Mouse (Mus musculus): ENCODE measurements around the gene Elavl2. TPM values are rescaled to one million over a fixed set of nuclear protein-coding genes. Genes with fewer than 3 reads are reported as not detected.

Elavl2 gene
- polyA plus RNA-seq, 1 experiment from 2014 or later: 2.5 TPM

DNA sequence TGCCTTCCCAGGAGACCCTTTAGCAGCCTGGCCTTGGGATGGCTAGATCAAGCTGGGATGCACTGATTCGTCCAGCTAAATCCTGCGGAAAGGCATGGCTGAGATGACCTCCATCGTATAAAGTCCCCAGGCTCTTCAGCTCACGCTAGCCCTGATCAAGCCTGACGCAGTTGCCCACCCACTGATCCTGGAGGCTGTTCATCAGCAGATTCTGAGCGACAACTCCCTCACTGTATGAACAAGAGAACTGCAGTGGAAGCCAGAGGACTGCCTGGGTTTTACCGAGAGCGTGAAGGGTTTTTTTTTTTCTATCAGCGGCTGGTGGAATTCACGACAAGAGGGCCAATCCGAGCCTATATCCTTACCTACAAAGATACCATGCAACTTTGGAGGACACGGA, 35.3 kb downstream of the Elavl2 start:
- H3K9me3 ChIP-seq (replicated peaks; ENCODE audit: control insufficient read depth, low read length): no peaks in the 10 kb centered on the region
- H3K27ac ChIP-seq (ENCODE audit: low read depth, low read length): no peak overlapping the region
- no peaks in the 10 kb centered on the region for H3K4me1 ChIP-seq (ENCODE audit: control insufficient read depth, insufficient read depth, low read length)
- peaks cover 8% of the 10 kb centered on the region for H3K27me3 ChIP-seq (ENCODE audit: control insufficient read depth, insufficient read depth, low read length)
- H3K36me3 ChIP-seq (ENCODE audit: control insufficient read depth, insufficient read depth, low read length): no peaks in the 10 kb centered on the region
- no peak overlapping the region for H3K4me3 ChIP-seq (ENCODE audit: low read depth, low read length)
- no peak overlapping the region for H3K4me2 ChIP-seq
- ATAC-seq (replicated peaks; ENCODE audit: insufficient number of reproducible peaks, low FRiP score, low TSS enrichment): no peak
- WGBS (ENCODE audit: insufficient replicate concordance): 77% methylated on average over 12 of the region's 12 CpGs
- H3K9ac ChIP-seq (ENCODE audit: low read depth, low read length): no peak overlapping the region

DNA sequence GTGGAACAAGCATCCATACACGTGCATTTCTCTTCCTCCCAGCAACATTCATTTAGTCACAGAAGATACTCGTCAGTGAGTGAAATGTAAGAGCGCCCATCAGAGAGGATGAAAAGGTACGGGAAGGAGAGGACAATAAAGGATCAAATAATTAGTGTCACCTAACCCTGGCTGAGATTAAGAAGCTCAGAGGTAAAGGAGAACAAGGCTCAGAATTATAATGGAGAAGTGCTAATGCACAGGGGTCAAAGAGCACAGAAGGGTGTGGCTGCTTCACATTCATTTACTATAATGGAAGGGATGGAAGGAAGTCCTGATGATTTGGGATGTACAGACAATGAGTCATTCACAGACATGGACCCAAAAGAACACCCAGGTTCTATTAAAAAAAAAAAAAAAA, 36.6 kb downstream of the Elavl2 start:
- 84% methylated on average over 4 of the region's 4 CpGs for WGBS (ENCODE audit: insufficient replicate concordance)
- no peak for ATAC-seq (replicated peaks; ENCODE audit: insufficient number of reproducible peaks, low FRiP score, low TSS enrichment)

DNA sequence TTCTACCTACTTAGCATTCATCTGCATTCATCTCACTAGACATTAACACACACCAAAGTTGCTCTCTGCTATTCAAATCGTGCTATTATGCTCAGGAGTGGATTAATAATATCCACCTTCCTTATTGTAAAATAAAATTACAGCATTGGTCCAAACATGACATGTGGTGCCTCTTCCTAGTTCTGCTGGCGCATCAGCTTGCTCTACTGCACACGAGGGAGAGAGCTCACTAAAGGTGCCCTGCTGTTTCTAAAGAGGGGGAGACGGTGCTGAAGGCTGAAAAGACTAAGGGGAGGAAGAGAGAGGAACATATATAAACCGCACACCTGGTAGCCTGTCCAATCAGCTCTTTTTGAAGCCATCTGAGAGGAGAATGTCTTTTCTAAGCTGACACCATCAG, 38.1 kb downstream of the Elavl2 start:
- 68% methylated on average over 5 of the region's 5 CpGs for WGBS (ENCODE audit: insufficient replicate concordance)
- no peaks in the 10 kb centered on the region for H3K4me1 ChIP-seq (ENCODE audit: control insufficient read depth, insufficient read depth, low read length)
- no peaks in the 10 kb centered on the region for H3K27me3 ChIP-seq (ENCODE audit: control insufficient read depth, insufficient read depth, low read length)
- H3K4me2 ChIP-seq: no peak overlapping the region
- no peaks in the 10 kb centered on the region for H3K36me3 ChIP-seq (ENCODE audit: control insufficient read depth, insufficient read depth, low read length)
- no peak overlapping the region for H3K27ac ChIP-seq (ENCODE audit: low read depth, low read length)
- ATAC-seq (replicated peaks; ENCODE audit: insufficient number of reproducible peaks, low FRiP score, low TSS enrichment): no peak
- H3K9ac ChIP-seq (ENCODE audit: low read depth, low read length): no peak overlapping the region
- no peak overlapping the region for H3K4me3 ChIP-seq (ENCODE audit: low read depth, low read length)
- no peaks in the 10 kb centered on the region for H3K9me3 ChIP-seq (replicated peaks; ENCODE audit: control insufficient read depth, low read length)

More for the DNA sequence above, 36.6 kb downstream of the Elavl2 start:
- Histone ChIP-seq H3K4me2 (no peak overlapping the region), H3K4me1 (ENCODE audit: control insufficient read depth, insufficient read depth, low read length) (no peaks in the 10 kb centered on the region), H3K27ac (ENCODE audit: low read depth, low read length) (no peak overlapping the region), H3K9ac (ENCODE audit: low read depth, low read length) (no peak overlapping the region), H3K9me3 (replicated peaks; ENCODE audit: control insufficient read depth, low read length) (no peaks in the 10 kb centered on the region), H3K27me3 (ENCODE audit: control insufficient read depth, insufficient read depth, low read length) (no peaks in the 10 kb centered on the region), H3K4me3 (ENCODE audit: low read depth, low read length) (no peak overlapping the region), H3K36me3 (ENCODE audit: control insufficient read depth, insufficient read depth, low read length) (no peaks in the 10 kb centered on the region)

DNA sequence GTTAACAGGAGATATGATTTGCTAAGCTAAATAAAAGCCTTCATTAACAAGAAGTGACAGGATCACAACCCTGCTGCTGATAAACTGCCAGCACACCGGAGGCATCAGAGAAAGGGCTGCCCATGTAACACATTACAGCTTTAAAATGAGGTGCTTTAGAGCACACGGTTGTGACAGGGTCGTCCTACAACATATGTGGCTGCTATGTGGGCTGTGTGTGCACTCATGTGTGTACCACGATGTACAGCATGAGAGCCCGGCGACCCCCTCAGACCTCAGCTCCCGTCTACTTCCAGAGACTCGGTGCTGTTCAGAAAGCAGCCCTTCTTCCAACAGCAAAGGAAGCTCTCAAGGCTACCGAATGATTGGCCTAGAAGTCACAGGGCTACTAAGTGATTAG, 47.4 kb downstream of the Elavl2 start:
- no peaks in the 10 kb centered on the region for H3K27me3 ChIP-seq (ENCODE audit: control insufficient read depth, insufficient read depth, low read length)
- no peak for ATAC-seq (replicated peaks; ENCODE audit: insufficient number of reproducible peaks, low FRiP score, low TSS enrichment)
- no peaks in the 10 kb centered on the region for H3K36me3 ChIP-seq (ENCODE audit: control insufficient read depth, insufficient read depth, low read length)
- no peak overlapping the region for H3K4me2 ChIP-seq
- H3K4me3 ChIP-seq (ENCODE audit: low read depth, low read length): no peak overlapping the region
- H3K9ac ChIP-seq (ENCODE audit: low read depth, low read length): no peak overlapping the region
- H3K4me1 ChIP-seq (ENCODE audit: control insufficient read depth, insufficient read depth, low read length): no peaks in the 10 kb centered on the region
- no peak overlapping the region for H3K27ac ChIP-seq (ENCODE audit: low read depth, low read length)
- H3K9me3 ChIP-seq (replicated peaks; ENCODE audit: control insufficient read depth, low read length): no peaks in the 10 kb centered on the region
- 64% methylated on average over 9 of the region's 9 CpGs for WGBS (ENCODE audit: insufficient replicate concordance)

DNA sequence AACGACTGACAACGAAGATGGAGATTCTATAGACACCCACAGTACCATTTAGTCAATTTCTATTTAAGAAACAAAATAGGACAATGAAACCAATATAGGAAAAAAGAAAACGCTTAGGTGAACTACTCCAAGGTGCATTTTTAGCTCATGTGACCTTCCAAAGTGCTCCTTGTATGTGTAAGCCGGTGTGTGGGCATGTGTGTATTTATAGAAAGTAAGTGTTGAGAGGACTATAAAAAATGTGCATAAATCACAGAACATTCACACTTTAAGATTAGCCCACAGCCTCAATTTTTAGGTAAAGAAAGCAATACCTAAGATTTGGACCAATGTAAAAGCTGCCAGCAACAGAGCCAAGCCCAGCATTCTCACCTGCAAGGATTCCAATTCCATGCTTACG, 51.0 kb downstream of the Elavl2 start:
- H3K27ac ChIP-seq (ENCODE audit: low read depth, low read length): no peak overlapping the region
- ATAC-seq (replicated peaks; ENCODE audit: insufficient number of reproducible peaks, low FRiP score, low TSS enrichment): no peak
- H3K9me3 ChIP-seq (replicated peaks; ENCODE audit: control insufficient read depth, low read length): no peaks in the 10 kb centered on the region
- WGBS (ENCODE audit: insufficient replicate concordance): 78% methylated on average over 5 of the region's 5 CpGs
- H3K4me1 ChIP-seq (ENCODE audit: control insufficient read depth, insufficient read depth, low read length): no peaks in the 10 kb centered on the region
- no peak overlapping the region for H3K4me3 ChIP-seq (ENCODE audit: low read depth, low read length)
- no peaks in the 10 kb centered on the region for H3K27me3 ChIP-seq (ENCODE audit: control insufficient read depth, insufficient read depth, low read length)
- no peaks in the 10 kb centered on the region for H3K36me3 ChIP-seq (ENCODE audit: control insufficient read depth, insufficient read depth, low read length)
- no peak overlapping the region for H3K4me2 ChIP-seq
- H3K9ac ChIP-seq (ENCODE audit: low read depth, low read length): no peak overlapping the region

DNA sequence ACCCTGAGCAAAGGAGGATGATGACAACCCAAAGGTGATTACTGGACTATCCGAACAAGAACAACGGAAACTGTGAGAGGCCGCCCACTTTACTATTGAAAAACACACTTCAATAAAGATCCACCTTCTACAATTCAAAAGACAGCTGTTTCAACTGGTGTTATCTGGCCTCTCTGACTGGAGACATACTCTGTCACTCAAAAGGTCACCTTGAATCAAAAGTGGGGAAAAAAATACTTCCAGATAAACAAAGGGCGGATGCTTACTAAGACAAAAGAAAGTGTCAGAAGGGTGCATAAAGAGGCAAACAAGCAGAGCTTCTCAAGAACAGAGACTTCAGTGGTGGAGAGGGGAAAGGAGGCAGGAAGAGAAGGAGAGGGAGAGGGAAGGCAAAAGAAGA, 66.4 kb downstream of the Elavl2 start:
- no peak overlapping the region for H3K4me2 ChIP-seq
- H3K9me3 ChIP-seq (replicated peaks; ENCODE audit: control insufficient read depth, low read length): no peaks in the 10 kb centered on the region
- H3K36me3 ChIP-seq (ENCODE audit: control insufficient read depth, insufficient read depth, low read length): no peaks in the 10 kb centered on the region
- 70% methylated on average over 4 of the region's 4 CpGs for whole genome bisulfite sequencing (ENCODE audit: insufficient replicate concordance)
- H3K27ac ChIP-seq (ENCODE audit: low read depth, low read length): no peak overlapping the region
- H3K4me1 ChIP-seq (ENCODE audit: control insufficient read depth, insufficient read depth, low read length): no peaks in the 10 kb centered on the region
- no peak overlapping the region for H3K9ac ChIP-seq (ENCODE audit: low read depth, low read length)
- H3K4me3 ChIP-seq (ENCODE audit: low read depth, low read length): no peak overlapping the region
- no peak for ATAC-seq (replicated peaks; ENCODE audit: insufficient number of reproducible peaks, low FRiP score, low TSS enrichment)
- no peaks in the 10 kb centered on the region for H3K27me3 ChIP-seq (ENCODE audit: control insufficient read depth, insufficient read depth, low read length)

DNA sequence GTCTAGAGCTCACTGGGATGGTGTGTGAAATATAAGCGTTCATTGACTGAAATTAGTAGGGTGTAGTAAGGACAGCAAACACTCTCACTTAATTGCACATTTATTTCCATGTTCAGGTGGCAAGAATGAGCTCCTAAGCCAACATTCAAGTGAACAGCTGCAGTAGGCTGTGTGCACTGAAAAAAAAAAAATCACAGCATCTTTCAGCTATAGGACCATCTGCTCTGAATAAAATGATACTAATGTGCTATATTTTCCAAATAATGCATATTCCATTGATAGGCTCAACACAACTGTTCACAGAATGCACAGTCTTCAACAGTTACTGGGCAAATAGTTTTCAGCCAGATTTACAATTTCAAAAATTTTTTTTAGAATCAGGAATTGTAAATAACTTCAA, 89.8 kb downstream of the Elavl2 start:
- no peak for ATAC-seq (replicated peaks; ENCODE audit: insufficient number of reproducible peaks, low FRiP score, low TSS enrichment)
- H3K27me3 ChIP-seq (ENCODE audit: control insufficient read depth, insufficient read depth, low read length): no peaks in the 10 kb centered on the region
- no peak overlapping the region for H3K4me2 ChIP-seq
- no peak overlapping the region for H3K9ac ChIP-seq (ENCODE audit: low read depth, low read length)
- no peaks in the 10 kb centered on the region for H3K36me3 ChIP-seq (ENCODE audit: control insufficient read depth, insufficient read depth, low read length)
- H3K27ac ChIP-seq (ENCODE audit: low read depth, low read length): no peak overlapping the region
- H3K9me3 ChIP-seq (replicated peaks; ENCODE audit: control insufficient read depth, low read length): no peaks in the 10 kb centered on the region
- WGBS (ENCODE audit: insufficient replicate concordance): 93% methylated on average over 1 of the region's 1 CpGs
- no peak overlapping the region for H3K4me3 ChIP-seq (ENCODE audit: low read depth, low read length)
- no peaks in the 10 kb centered on the region for H3K4me1 ChIP-seq (ENCODE audit: control insufficient read depth, insufficient read depth, low read length)

DNA sequence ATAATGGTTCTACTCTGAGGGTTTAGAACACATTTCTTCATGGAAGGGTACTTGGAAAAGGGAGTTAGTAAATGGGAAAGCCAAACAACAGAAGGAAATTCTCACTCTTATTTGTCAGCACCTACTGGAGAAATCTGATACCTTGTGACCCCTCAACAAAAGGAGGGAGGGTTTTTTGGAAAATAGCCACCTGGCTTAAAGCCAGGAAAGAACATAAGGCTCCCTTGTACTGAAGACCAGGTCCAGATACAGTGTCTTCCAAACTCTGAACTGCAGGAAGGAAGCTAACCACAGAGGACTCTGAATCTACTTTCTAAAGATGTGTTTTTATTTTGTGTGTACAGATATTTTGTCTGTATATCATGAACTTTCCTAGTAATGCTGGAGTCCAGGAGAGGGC, 102.9 kb downstream of the Elavl2 start:
- Histone ChIP-seq H3K9me3 (replicated peaks; ENCODE audit: control insufficient read depth, low read length) (no peaks in the 10 kb centered on the region), H3K4me3 (ENCODE audit: low read depth, low read length) (no peak overlapping the region), H3K4me2 (no peak overlapping the region), H3K36me3 (ENCODE audit: control insufficient read depth, insufficient read depth, low read length) (no peaks in the 10 kb centered on the region), H3K9ac (ENCODE audit: low read depth, low read length) (no peak overlapping the region), H3K27ac (ENCODE audit: low read depth, low read length) (no peak overlapping the region), H3K27me3 (ENCODE audit: control insufficient read depth, insufficient read depth, low read length) (no peaks in the 10 kb centered on the region), H3K4me1 (ENCODE audit: control insufficient read depth, insufficient read depth, low read length) (no peaks in the 10 kb centered on the region)
- ATAC-seq (replicated peaks; ENCODE audit: insufficient number of reproducible peaks, low FRiP score, low TSS enrichment): no peak

DNA sequence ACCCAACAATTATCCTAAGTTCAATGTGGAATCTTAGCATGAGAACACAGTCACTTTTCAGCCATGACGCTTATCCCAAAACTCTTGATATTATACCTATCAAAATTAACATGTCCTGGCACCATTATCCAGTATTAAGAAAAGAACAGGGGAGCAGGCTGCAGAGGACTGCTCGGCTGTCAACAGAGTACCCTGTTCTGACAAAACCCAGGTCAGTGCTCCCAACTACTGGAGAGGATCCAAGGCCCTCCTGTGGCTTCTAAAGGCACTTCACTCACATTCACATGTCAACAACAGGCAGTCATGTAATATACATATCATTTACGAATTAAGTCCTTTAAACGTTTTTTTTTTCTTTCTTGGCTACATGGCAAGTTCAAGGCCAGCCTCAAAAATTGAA, 105.3 kb downstream of the Elavl2 start:
- no peak for ATAC-seq (replicated peaks; ENCODE audit: insufficient number of reproducible peaks, low FRiP score, low TSS enrichment)
- no peak overlapping the region for H3K27ac ChIP-seq (ENCODE audit: low read depth, low read length)
- H3K4me2 ChIP-seq: no peak overlapping the region
- no peak overlapping the region for H3K4me3 ChIP-seq (ENCODE audit: low read depth, low read length)
- WGBS (ENCODE audit: insufficient replicate concordance): 48% methylated on average over 4 of the region's 4 CpGs
- no peak overlapping the region for H3K9ac ChIP-seq (ENCODE audit: low read depth, low read length)
- H3K27me3 ChIP-seq (ENCODE audit: control insufficient read depth, insufficient read depth, low read length): no peaks in the 10 kb centered on the region
- no peaks in the 10 kb centered on the region for H3K4me1 ChIP-seq (ENCODE audit: control insufficient read depth, insufficient read depth, low read length)
- no peaks in the 10 kb centered on the region for H3K9me3 ChIP-seq (replicated peaks; ENCODE audit: control insufficient read depth, low read length)
- H3K36me3 ChIP-seq (ENCODE audit: control insufficient read depth, insufficient read depth, low read length): no peaks in the 10 kb centered on the region

All from heart, embryonic 11.5 days (tissue).